Mouse (Mus musculus): ENCODE results near the gene Iqschfp.

The Iqschfp gene

GRCm38 (mm10) chr3:68499532-68500152, 607.6 kb downstream of the Iqschfp start:
- no peak for DNase-seq

DNA sequence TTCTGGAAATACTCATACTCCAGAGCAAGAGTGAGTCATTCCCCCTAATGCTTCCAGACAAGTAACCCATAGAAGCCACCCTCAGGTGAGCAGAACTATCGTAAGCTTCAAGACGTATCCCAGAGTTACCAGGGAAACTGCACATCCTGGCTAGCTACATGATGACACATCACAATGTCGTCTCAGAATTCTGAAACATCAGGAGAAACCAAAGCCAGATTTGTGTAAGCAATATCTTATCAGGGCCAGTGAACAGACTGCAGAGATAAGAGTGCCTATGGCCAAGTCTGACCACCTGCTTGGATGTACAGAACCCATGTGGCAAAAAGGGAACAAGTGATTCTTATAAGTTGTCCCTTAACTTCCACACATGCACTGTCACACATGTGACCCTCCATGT, 612.8 kb downstream of the Iqschfp start:
- no peak for DNase-seq

GRCm38 (mm10) chr3:68506769-68507318, 614.8 kb downstream of the Iqschfp start:
- peak; percentile 54 for DNase-seq

- peak; percentile 80 for DNase-seq
Measured at GRCm38 (mm10) chr3:68508629-68509028, 616.6 kb downstream of the Iqschfp start.

DNA sequence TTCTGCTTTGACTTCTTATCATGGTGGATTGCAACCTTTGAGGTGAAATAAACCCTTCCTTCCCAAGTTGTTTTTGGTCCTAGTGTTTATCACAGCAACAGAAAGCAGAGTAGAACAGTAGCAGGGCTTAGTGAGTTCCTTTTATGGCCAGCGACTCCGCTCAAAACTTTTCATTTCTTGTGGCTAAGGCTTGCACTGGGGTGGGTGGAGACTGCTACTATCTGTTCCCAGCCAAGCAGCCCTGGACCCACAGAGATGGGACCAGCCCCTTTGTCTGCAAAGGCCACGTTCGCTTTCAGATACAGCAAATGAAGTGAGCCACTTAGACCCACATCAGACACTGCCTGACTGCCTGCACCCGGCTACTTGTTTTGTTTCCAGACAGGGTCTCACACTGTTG, 618.8 kb downstream of the Iqschfp start:
- DNase-seq = no peak

GRCm38 (mm10) chr3:68511744-68512143, 619.7 kb downstream of the Iqschfp start:
- no peak for DNase-seq

DNA sequence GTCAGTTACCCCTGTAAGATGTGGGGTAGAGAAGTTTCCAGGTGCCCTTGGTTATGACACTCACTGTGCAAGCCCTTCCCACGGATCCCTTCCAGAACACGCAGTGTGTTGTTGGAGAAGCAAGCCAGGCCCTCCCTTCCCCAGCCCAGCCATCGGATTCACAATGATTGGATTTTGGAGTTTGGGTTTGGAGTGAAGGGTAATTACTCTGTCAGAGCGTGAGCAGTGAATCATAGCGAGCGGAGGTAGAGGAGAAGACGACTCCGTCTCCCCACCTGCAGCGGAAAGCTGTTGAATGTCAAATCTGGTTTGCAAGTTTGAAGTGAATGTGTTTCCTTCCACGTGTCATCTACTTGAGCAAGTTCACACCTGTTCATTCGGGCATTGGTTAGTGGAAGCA, 620.3 kb downstream of the Iqschfp start:
- DNase-seq = peak; percentile 43

DNA sequence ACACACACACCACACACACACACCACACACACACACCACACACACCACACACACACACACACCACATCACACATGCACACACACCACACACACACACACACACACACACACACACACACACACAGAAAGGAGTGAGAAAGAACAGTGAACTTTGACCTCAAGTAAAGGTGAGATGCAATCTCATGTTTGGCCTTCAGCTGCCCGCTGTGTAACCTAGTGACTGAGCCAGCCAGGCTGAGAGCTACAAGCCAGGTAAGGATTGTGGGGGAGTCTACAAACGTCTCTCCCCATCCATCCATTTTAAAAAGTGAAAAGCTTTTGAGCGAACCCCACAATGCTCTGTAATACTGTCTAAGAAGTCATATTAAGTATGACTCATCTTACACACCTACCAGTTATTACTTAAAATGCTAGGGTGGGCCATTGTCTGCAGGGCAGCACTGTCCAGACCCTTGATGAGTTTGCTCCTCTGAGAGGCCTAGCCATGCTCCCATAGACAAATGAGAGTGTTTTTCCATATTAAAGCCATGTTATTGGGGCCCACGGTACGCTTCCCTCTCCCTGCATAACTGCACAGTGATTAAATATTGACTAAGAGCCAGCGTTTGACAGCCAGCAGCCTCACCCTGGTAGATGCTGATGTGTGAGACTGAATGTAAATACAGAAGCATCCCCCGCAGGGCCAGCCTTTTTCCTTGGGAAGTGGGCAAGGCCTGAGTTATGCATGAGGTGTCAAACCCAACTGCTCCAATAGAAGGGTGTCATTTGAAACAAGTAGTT, 621.5 kb downstream of the Iqschfp start:
- DNase-seq = peak; percentile 47

DNA sequence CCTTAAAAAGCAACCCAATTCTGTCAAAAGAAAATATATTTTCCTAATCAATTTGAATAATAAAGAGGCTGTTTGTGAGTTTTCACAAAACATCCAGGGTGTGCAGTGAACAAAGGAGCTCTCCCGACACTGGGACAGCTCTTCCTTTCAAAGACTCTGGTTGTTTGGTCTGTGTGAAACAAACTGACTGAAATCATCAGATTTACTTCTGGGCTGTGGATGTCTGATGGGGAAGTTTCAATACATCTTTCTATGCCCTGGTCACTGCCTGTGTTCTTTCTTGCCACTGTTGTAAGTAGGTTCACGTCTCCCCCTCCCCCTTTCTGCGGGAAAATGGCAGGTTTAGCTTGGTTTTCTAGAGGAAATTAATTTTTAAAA, 622.1 kb downstream of the Iqschfp start:
- no peak for DNase-seq

DNA sequence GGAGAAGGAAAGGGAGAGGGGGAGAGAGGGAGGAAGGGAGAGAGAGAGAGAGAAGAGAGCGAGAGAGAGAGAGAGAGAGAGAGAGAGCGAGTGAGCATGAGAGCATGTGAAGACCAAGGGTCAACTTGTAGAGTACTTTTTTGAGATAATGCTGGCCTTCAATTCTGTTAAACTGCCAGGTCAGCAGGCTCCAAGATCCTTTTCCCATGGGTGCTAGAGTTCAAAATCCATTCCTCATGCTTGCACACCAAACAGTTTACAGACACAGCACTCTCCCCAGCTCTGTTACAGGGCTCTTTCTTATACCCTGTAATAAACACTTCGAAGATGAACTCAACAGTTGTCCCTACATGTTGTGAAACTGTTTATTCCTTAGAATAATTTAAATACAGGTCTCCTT, 622.7 kb downstream of the Iqschfp start:
- peak; percentile 86 for DNase-seq

DNA sequence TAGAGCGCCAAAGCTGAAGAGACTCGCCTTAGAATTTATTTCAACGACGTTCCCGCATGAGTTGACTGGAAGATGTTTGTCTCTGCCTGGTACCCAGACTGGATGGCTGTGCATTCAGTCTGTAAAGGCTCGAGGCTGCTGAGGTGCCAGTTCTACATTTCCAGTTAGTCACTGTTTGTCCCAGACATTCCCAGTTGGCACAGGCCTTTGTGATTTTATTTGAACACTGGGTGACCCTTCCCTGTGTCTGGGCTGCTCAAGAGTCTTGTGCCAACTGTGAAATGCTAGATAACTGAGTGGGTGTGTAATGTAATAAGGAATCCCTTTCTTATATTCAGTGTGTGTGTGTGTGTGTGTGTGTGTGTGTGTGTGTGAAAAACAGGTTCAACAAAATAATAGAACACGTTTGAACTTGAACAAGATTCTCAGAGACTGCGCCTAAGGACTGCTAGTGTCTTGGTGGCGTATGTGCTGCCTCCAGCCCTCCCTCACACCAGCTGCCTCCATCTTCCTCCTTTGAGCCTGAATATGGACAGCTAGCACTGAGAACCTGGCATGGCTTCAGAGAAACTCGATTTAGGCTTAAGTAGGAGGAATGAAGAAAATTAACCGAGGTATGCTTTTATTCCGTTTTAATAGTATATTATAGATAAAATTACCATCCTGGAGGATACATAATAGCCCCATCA, 624.5 kb downstream of the Iqschfp start:
- no peak for DNase-seq

- DNase-seq = no peak
Measured at GRCm38 (mm10) chr3:68517236-68517635, 625.2 kb downstream of the Iqschfp start.

DNA sequence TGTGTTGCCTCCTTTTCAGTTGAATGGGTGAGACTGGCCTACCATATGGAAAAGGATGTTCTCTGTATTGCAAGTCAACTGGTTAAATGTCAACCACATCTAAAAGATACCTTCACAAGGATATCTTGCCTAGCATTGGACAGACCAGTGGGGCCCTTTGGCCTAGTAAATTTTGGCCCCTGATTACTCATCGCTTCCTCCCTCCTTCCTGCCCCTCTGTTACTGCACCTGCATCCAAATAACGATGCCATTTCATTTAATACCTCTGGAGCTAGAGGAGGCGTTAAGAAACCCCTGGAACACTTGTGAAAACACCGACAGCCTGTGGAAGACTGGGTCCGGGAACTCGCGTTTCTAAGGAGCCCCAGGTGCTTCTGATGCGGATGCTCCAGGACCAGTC, 626.0 kb downstream of the Iqschfp start:
- no peak for DNase-seq

GRCm38 (mm10) chr3:68518586-68518985, 626.6 kb downstream of the Iqschfp start:
- DNase-seq = peak; percentile 46

DNA sequence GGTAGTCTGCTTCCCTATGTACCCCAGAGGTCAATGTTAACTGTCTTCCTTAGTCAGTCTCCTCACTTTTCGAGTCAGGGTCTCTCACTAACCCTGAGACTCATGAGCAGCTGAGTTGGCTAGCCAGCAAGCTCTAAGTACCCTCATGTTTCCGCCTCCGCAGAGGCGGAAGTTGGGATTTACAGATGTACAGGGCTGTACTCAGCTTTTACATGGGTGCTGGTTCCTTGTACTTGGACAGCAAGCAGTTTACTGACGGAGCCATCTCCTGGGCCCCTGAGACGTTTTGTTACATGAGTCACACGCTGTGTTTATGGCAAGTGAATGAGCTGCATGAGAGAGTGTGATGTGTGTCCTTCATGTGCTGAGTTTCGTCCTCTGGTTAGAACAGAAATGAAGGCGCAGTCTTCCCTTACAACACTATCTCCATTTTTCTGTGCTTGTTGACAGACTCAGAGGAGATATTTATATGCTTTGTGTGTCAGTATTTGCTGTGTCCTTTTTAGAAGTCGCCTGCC, 633.4 kb downstream of the Iqschfp start:
- no peak for DNase-seq

DNA sequence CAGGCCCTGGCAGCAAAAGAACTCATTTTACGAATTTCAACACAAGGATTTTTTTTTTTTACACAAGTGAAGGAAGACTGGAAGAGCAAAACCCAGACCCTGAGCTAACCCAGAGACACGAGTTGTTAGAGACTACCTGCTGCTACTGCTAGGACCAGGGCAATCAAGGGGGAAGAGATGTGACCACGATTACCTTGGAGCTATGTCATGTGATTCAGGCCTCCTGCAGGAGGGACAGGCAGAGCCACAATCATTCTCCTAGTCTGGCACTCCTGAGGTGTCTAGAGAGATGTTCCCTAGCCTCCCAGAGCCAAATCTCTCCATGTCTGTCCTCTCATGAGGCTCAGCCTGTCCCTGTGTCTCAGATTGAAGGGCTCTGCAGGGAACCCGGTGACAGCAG, 634.4 kb downstream of the Iqschfp start:
- DNase-seq = no peak

GRCm38 (mm10) chr3:68527182-68527581, 635.1 kb downstream of the Iqschfp start:
- no peak for DNase-seq

DNA sequence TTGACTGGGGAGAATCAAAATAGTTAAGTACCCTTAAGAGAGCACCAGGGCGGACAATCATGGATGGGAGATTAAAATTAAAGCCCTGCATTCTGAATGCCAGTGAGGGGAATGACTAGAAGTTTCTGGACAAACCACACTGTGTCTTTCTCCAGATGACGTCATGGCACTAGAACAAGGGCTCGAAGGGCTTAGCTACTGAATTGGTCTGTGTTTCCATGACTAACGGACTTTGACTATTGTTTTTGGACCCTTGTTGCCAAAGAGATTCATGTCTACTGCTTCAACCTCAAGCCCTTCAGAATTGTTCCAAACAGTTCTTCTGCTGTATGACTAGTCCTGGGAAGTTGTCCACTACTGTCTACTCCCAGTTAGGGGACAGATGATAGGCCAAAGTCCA, 639.9 kb downstream of the Iqschfp start:
- DNase-seq = no peak

- peak; percentile 86 for DNase-seq
Measured at GRCm38 (mm10) chr3:68534571-68535051, 642.6 kb downstream of the Iqschfp start.

DNA sequence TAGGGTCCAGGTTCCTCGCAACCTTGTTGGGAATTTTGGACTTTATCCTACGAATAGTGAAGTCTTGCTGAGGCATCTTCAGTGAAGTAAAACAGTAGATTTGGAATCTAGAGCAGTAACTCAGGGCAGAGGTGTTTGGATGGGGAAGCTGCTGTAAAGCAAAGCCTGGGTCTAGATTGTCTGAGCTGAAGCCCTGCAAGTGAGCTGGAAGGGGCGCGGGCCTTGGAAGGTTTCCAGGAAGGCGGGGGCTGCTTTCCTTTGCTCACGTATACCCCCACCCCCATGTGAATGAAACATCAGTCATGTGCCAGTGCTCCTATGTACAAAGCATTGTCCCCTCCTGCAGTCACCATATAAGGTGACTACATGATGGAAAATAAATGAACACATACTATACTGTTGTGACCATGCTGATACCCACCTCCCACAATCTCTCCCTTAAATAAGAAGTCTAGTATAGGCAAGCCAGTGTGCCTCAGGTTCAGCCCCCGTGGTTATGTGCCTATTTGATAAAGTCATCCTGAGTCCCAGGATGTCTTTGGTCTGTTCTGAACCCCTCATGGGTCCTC, 643.2 kb downstream of the Iqschfp start:
- DNase-seq = no peak

DNA sequence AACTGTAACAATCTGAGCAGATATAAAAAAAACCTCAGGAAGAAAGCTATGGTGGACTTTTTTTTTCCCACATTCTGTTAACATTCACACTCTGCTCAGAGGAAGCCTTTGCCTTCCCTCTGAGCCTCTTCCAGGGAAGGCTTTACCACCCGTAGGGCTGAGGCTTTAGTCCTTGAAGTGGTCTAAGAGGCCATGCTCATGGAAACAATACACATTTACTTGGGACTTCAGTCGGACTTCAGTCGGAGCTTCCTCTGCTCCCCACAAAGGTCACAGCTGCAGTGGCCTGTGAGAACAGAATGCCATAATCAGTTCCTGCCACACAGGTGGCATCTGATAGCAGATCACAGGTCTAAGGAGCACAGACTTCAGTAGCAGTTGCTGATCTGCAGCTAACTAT, 644.0 kb downstream of the Iqschfp start:
- DNase-seq = peak; percentile 38

- DNase-seq = no peak
Measured at GRCm38 (mm10) chr3:68541688-68542087, 649.7 kb downstream of the Iqschfp start.

- peak; percentile 86 for DNase-seq
Measured at GRCm38 (mm10) chr3:68542944-68543501, 651.0 kb downstream of the Iqschfp start.

Data from kidney, adult 9 months (tissue).